8 mouse cellular contexts compared by ENCODE assay signal in the genomic region with DNA sequence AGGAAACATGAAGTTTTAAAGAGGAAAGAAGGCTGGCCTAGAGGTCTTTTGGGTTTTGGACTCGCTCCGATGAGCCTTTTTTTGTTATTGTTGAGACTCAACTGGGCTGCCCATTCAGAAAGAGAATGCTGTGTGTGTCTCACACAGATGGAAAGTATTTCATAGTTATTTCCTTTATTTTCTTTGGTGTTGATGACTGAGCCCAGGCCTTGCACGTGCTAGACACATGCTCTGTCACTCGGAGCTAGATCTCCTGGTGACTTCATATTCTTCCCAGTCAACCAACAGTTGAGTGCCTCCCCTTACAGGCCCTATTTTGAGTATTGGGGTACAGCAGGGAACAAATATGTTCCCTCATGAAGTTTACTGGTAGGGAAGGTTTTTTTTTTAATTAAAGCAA. TPM values are rescaled to one million over a fixed set of nuclear protein-coding genes. Genes with fewer than 3 reads are reported as not detected.
A peak's percentile ranks its signal among the peaks of the same experiment; 100 is the strongest.
DNase-seq lines count a peak whose midpoint lies in the region; ATAC-seq and TF ChIP-seq lines count a peak whose summit lies in the region.

No protein-coding gene starts in this region.

- peak overlapping the region; percentile 74 for H3K4me3 ChIP-seq in heart, postnatal 0 days (ENCODE audit: low read depth, low read length)
- H3K4me3 ChIP-seq in bone marrow macrophage, adult 2 months (ENCODE audit: insufficient read depth, low read length) = peak overlapping the region; percentile 83
- H3K4me3 ChIP-seq in hindbrain, embryonic 14.5 days (replicated peaks; ENCODE audit: low read length) = peak overlapping the region; percentile 69
- peak overlapping the region; percentile 87 for H3K4me3 ChIP-seq in midbrain, embryonic 14.5 days (replicated peaks; ENCODE audit: low read depth, low read length)

- TF ChIP-seq CTCF in heart, postnatal 0 days (IDR thresholded peaks at IDR 0.05; ENCODE audit: low read depth) = no peak
- no peak for TF ChIP-seq CTCF in bone marrow macrophage, adult 2 months (IDR thresholded peaks at IDR 0.05; ENCODE audit: low read depth, low read length)

- TF ChIP-seq POLR2A in bone marrow macrophage, adult 2 months (IDR thresholded peaks at IDR 0.05; ENCODE audit: borderline replicate concordance, low read depth, low read length) = no peak

- WGBS in heart, postnatal 0 days = 57% methylated on average over 4 of the region's 4 CpGs
- WGBS in hindbrain, embryonic 14.5 days = 70% methylated on average over 4 of the region's 4 CpGs
- WGBS in midbrain, embryonic 14.5 days = 76% methylated on average over 4 of the region's 4 CpGs

- H3K4me1 ChIP-seq in heart, postnatal 0 days (ENCODE audit: control insufficient read depth, insufficient read depth) = peaks cover 11% of the 10 kb centered on the region
- peaks cover 16% of the 10 kb centered on the region for H3K4me1 ChIP-seq in bone marrow macrophage, adult 2 months (ENCODE audit: control insufficient read depth, insufficient read depth, low read length)
- peaks cover 11% of the 10 kb centered on the region for H3K4me1 ChIP-seq in hindbrain, embryonic 14.5 days (replicated peaks; ENCODE audit: control insufficient read depth, insufficient read depth, low read length)
- peaks cover 19% of the 10 kb centered on the region for H3K4me1 ChIP-seq in midbrain, embryonic 14.5 days (ENCODE audit: control insufficient read depth, insufficient read depth, low read length)

- H3K4me2 ChIP-seq in heart, postnatal 0 days (ENCODE audit: low read depth, low read length) = peak overlapping the region; percentile 71
- H3K4me2 ChIP-seq in hindbrain, embryonic 14.5 days (replicated peaks) = peak overlapping the region; percentile 60
- peak overlapping the region; percentile 85 for H3K4me2 ChIP-seq in midbrain, embryonic 14.5 days (ENCODE audit: low read length)

- H3K27me3 ChIP-seq in heart, postnatal 0 days (ENCODE audit: control insufficient read depth, insufficient read depth, low read length) = no peaks in the 10 kb centered on the region
- no peaks in the 10 kb centered on the region for H3K27me3 ChIP-seq in hindbrain, embryonic 14.5 days (ENCODE audit: control insufficient read depth, insufficient read depth, low read length)
- H3K27me3 ChIP-seq in midbrain, embryonic 14.5 days (ENCODE audit: control insufficient read depth, insufficient read depth, low read length) = no peaks in the 10 kb centered on the region

- peaks cover 26% of the 10 kb centered on the region for H3K36me3 ChIP-seq in heart, postnatal 0 days (replicated peaks; ENCODE audit: control insufficient read depth, insufficient read depth, low read length)
- peaks cover 32% of the 10 kb centered on the region for H3K36me3 ChIP-seq in hindbrain, embryonic 14.5 days (replicated peaks; ENCODE audit: control insufficient read depth, insufficient read depth)
- H3K36me3 ChIP-seq in midbrain, embryonic 14.5 days (ENCODE audit: control insufficient read depth, insufficient read depth, low read length) = peaks cover 32% of the 10 kb centered on the region

- H3K27ac ChIP-seq in heart, postnatal 0 days (ENCODE audit: low read depth) = no peak overlapping the region
- peak overlapping the region; percentile 58 for H3K27ac ChIP-seq in bone marrow macrophage, adult 2 months (ENCODE audit: insufficient read depth, low read depth, low read length)
- no peak overlapping the region for H3K27ac ChIP-seq in hindbrain, embryonic 14.5 days
- no peak overlapping the region for H3K27ac ChIP-seq in midbrain, embryonic 14.5 days (replicated peaks; ENCODE audit: low read depth, low read length)

- DNase-seq in heart, postnatal 0 days (ENCODE audit: low spot score) = no peak
- DNase-seq in heart, adult 18-20 months = no peak
- no peak for DNase-seq in hindbrain, embryonic 14.5 days (ENCODE audit: low spot score)
- no peak for DNase-seq in midbrain, embryonic 14.5 days
- DNase-seq in urinary bladder, adult 18-20 months (ENCODE audit: low spot score in 2 of 2) = no peak
- no peak for DNase-seq in thymus, postnatal 36 days
- DNase-seq in left cerebral cortex, adult 9 months (ENCODE audit: low spot score in 2 of 2) = no peak

- TF ChIP-seq EP300 in heart, postnatal 0 days (IDR thresholded peaks at IDR 0.05; ENCODE audit: low read depth) = no peak

- no peaks in the 10 kb centered on the region for H3K9me3 ChIP-seq in heart, postnatal 0 days (replicated peaks; ENCODE audit: control insufficient read depth, low read length)
- H3K9me3 ChIP-seq in hindbrain, embryonic 14.5 days (ENCODE audit: control insufficient read depth, low read length) = no peaks in the 10 kb centered on the region
- H3K9me3 ChIP-seq in midbrain, embryonic 14.5 days (ENCODE audit: control insufficient read depth, low read length) = no peaks in the 10 kb centered on the region

- ATAC-seq in heart, postnatal 0 days (ENCODE audit: insufficient read depth, low read depth) = no peak
- ATAC-seq in hindbrain, embryonic 14.5 days (ENCODE audit: low FRiP score) = no peak
- no peak for ATAC-seq in midbrain, embryonic 14.5 days (ENCODE audit: low FRiP score, low TSS enrichment)

- no peak overlapping the region for H3K9ac ChIP-seq in heart, postnatal 0 days (replicated peaks; ENCODE audit: low read depth, low read length)
- H3K9ac ChIP-seq in hindbrain, embryonic 14.5 days = 0 out of 2 replicates have a peak overlapping the region, but pooled peaks have one; percentile 86
- no peak overlapping the region for H3K9ac ChIP-seq in midbrain, embryonic 14.5 days (replicated peaks; ENCODE audit: low read length)

RNA-seq across cellular contexts. Expression of gene Mettl16, which starts 1.0 kb away (rescaled TPM):
- total RNA-seq in heart, postnatal 0 days (2014; rRNA removed; ENCODE audit: low replicate concordance) = 3.6 and 5.2 TPM in 2 replicates
- polyA plus RNA-seq in heart, postnatal 0 days (2015; fragmentation: Nextera tagmentation; extraction: Ambion mirVana) = 12.7 and 16.2 TPM in 2 replicates
- total RNA-seq in heart, adult 18-20 months (2021) = 10 to 100 TPM; 16.4 to 17.3 TPM
- polyA plus RNA-seq in bone marrow macrophage, adult 2 months (2012; ENCODE audit: insufficient read depth, insufficient read length, missing spikeins) = 8.9 and 9.2 TPM in 2 replicates
- 35.2 and 36.8 TPM in 2 replicates for polyA plus RNA-seq in hindbrain, embryonic 14.5 days (2014; fragmentation: Nextera tagmentation; extraction: Ambion mirVana)
- polyA plus RNA-seq in midbrain, embryonic 14.5 days (2014; fragmentation: Nextera tagmentation; extraction: Ambion mirVana) = 34.4 and 41.1 TPM in 2 replicates

RNA-seq across cellular contexts. Expression of gene Pafah1b1, which starts 47.2 kb away (rescaled TPM):
- 78.4 and 94.3 TPM in 2 replicates for total RNA-seq in heart, postnatal 0 days (2014; rRNA removed; ENCODE audit: low replicate concordance)
- 62.9 and 69.4 TPM in 2 replicates for polyA plus RNA-seq in heart, postnatal 0 days (2015; fragmentation: Nextera tagmentation; extraction: Ambion mirVana)
- total RNA-seq in heart, adult 18-20 months (2021) = 100 to 1,000 TPM; 195 to 223 TPM
- 59.9 and 67.9 TPM in 2 replicates for polyA plus RNA-seq in bone marrow macrophage, adult 2 months (2012; ENCODE audit: insufficient read depth, insufficient read length, missing spikeins)
- 110 and 111 TPM in 2 replicates for polyA plus RNA-seq in hindbrain, embryonic 14.5 days (2014; fragmentation: Nextera tagmentation; extraction: Ambion mirVana)
- 105 and 120 TPM in 2 replicates for polyA plus RNA-seq in midbrain, embryonic 14.5 days (2014; fragmentation: Nextera tagmentation; extraction: Ambion mirVana)

RNA-seq across cellular contexts. Expression of gene Mnt, which starts 59.1 kb away (rescaled TPM):
- total RNA-seq in heart, postnatal 0 days (2014; rRNA removed; ENCODE audit: low replicate concordance) = 9.0 TPM in 2 replicates
- polyA plus RNA-seq in heart, postnatal 0 days (2015; fragmentation: Nextera tagmentation; extraction: Ambion mirVana) = 1.8 and 2.3 TPM in 2 replicates
- 1 to 10 TPM; 5.8 to 6.3 TPM for total RNA-seq in heart, adult 18-20 months (2021)
- 26.2 and 29.9 TPM in 2 replicates for polyA plus RNA-seq in bone marrow macrophage, adult 2 months (2012; ENCODE audit: insufficient read depth, insufficient read length, missing spikeins)
- polyA plus RNA-seq in hindbrain, embryonic 14.5 days (2014; fragmentation: Nextera tagmentation; extraction: Ambion mirVana) = 8.3 and 8.8 TPM in 2 replicates
- polyA plus RNA-seq in midbrain, embryonic 14.5 days (2014; fragmentation: Nextera tagmentation; extraction: Ambion mirVana) = 9.8 and 10.3 TPM in 2 replicates
